Mouse (Mus musculus) frontal cortex, adult (tissue): ENCODE results near the gene Slc35e3.

Experiments used
- ATAC-seq: cut with Nextera tagmentation; 2 replicates; pipeline ENCODE4 v1.9.2; 2017; ENCODE audit warnings: mild to moderate bottlenecking, moderate library complexity, mixed read lengths; ENCODE audit not compliant: low TSS enrichment

The Slc35e3 gene

GRCm38 (mm10) chr10:117698313-117699138 is 47.6 kb downstream of the Slc35e3 start:
- ATAC-seq: no peak

- ATAC-seq: no peak
Measured at GRCm38 (mm10) chr10:117697561-117698115, 48.5 kb downstream of the Slc35e3 start.

GRCm38 (mm10) chr10:117696827-117697560 is 49.2 kb downstream of the Slc35e3 start:
- no peak for ATAC-seq

- ATAC-seq: no peak
Measured at GRCm38 (mm10) chr10:117696021-117696826, 49.9 kb downstream of the Slc35e3 start.

- ATAC-seq: no peak
Measured at GRCm38 (mm10) chr10:117695605-117696004, 50.6 kb downstream of the Slc35e3 start.

- no peak for ATAC-seq
Measured at GRCm38 (mm10) chr10:117695027-117695426, 51.1 kb downstream of the Slc35e3 start.

GRCm38 (mm10) chr10:117694255-117694953 is 51.8 kb downstream of the Slc35e3 start:
- peak; percentile 73 for ATAC-seq

GRCm38 (mm10) chr10:117692953-117693352 is 53.2 kb downstream of the Slc35e3 start:
- no peak for ATAC-seq

- no peak for ATAC-seq
Measured at GRCm38 (mm10) chr10:117692173-117692572, 54.0 kb downstream of the Slc35e3 start.

- ATAC-seq: no peak
Measured at GRCm38 (mm10) chr10:117691389-117691968, 54.7 kb downstream of the Slc35e3 start.

GRCm38 (mm10) chr10:117690770-117691296 is 55.3 kb downstream of the Slc35e3 start:
- no peak for ATAC-seq

- ATAC-seq: no peak
Measured at GRCm38 (mm10) chr10:117690101-117690352, 56.1 kb downstream of the Slc35e3 start.

- no peak for ATAC-seq
Measured at GRCm38 (mm10) chr10:117689297-117690100, 56.7 kb downstream of the Slc35e3 start.

- ATAC-seq: no peak
Measured at GRCm38 (mm10) chr10:117688204-117689151, 57.7 kb downstream of the Slc35e3 start.

- no peak for ATAC-seq
Measured at GRCm38 (mm10) chr10:117687577-117687976, 58.6 kb downstream of the Slc35e3 start.

- no peak for ATAC-seq
Measured at GRCm38 (mm10) chr10:117687018-117687417, 59.1 kb downstream of the Slc35e3 start.

GRCm38 (mm10) chr10:117685849-117686591 is 60.1 kb downstream of the Slc35e3 start:
- ATAC-seq: no peak
